Mouse (Mus musculus): ENCODE measurements at regions not wholly inside any gene's neighbourhood (a gene's known extent, or its start where the extent isn't known, plus 50 kb on each side); places are given as distances from the start of the nearest gene placed in this dataset.

- TF ChIP-seq GATA1 (IDR thresholded peaks at IDR 0.05; ENCODE audit: borderline replicate concordance, low read length) (no peak), FLI1 (IDR thresholded peaks at IDR 0.05; ENCODE audit: low read length) (no peak)
These were observed 102.0 kb downstream of the Nxnl2 start for GRCm38 (mm10) chr13:51272786-51273185.

GRCm38 (mm10) chr13:51274639-51275038 is 103.8 kb downstream of the Nxnl2 start:
- Histone ChIP-seq H3K9me3 (peaks cover 27% of the 10 kb centered on the region), H3K4me3 (replicated peaks) (no peak overlapping the region), H3K36me3 (replicated peaks; ENCODE audit: low read length) (no peaks in the 10 kb centered on the region), H3K27me3 (replicated peaks) (no peaks in the 10 kb centered on the region), H3K4me1 (no peaks in the 10 kb centered on the region)
- TF ChIP-seq GATA1 (IDR thresholded peaks at IDR 0.05; ENCODE audit: borderline replicate concordance, low read length), result no peak

More at GRCm38 (mm10) chr13:51272786-51273185, 102.0 kb downstream of the Nxnl2 start:
- no peak overlapping the region for H3K4me3 ChIP-seq (replicated peaks)
- H3K27me3 ChIP-seq (replicated peaks), result no peaks in the 10 kb centered on the region
- H3K4me1 ChIP-seq, result no peaks in the 10 kb centered on the region
- H3K36me3 ChIP-seq (replicated peaks; ENCODE audit: low read length), result no peaks in the 10 kb centered on the region
- peaks cover 20% of the 10 kb centered on the region for H3K9me3 ChIP-seq

DNA sequence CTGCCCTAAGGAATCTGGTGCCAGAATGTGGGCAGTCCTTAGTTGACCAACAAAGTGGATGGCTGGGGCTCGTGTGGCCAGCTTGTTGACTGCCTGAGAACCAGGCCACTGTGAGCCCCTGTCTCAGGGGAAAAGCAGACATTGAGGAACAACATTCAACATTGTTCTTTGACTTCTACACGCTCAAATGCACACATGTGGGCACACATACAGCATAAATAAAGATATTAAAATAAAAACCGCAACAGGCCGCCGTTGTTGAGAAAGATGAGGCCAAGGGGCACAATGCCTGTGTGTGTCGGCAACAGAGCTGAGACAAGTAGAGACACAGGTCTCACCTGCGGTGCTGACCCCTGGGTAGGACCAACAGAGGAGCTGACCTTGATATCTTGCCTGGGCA is 105.8 kb downstream of the Nxnl2 start:
- TF ChIP-seq GATA1 (IDR thresholded peaks at IDR 0.05; ENCODE audit: borderline replicate concordance, low read length) (no peak), FLI1 (IDR thresholded peaks at IDR 0.05; ENCODE audit: low read length) (no peak)
- Histone ChIP-seq H3K9me3 (peaks cover 42% of the 10 kb centered on the region), H3K4me3 (replicated peaks) (no peak overlapping the region), H3K27me3 (replicated peaks) (no peaks in the 10 kb centered on the region), H3K36me3 (replicated peaks; ENCODE audit: low read length) (no peaks in the 10 kb centered on the region), H3K4me1 (no peaks in the 10 kb centered on the region)

DNA sequence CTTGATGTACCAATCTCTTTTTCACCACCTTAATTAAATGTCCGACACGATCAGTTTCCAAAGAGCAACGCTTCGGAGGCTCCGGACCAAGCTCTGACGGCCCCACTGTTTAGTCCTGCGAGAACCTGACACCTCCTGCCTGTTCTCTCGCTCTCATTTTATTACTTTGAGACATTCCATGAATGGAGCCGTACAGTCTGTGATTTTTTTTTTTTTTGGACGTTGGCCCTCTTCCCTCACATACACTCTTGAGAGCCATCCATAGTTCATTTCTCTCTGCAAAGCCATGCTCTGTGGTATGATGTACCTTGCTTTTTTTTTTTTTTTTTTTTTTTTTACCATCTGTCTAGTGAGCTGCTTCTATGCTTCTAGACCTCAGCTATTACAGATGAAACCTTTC is 106.7 kb downstream of the Nxnl2 start:
- Histone ChIP-seq H3K9me3 (peaks cover 44% of the 10 kb centered on the region), H3K27me3 (replicated peaks) (no peaks in the 10 kb centered on the region), H3K36me3 (replicated peaks; ENCODE audit: low read length) (no peaks in the 10 kb centered on the region), H3K4me1 (no peaks in the 10 kb centered on the region), H3K4me3 (replicated peaks) (no peak overlapping the region)
- TF ChIP-seq GATA1 (IDR thresholded peaks at IDR 0.05; ENCODE audit: borderline replicate concordance, low read length), result no peak
- no peak for TF ChIP-seq FLI1 (IDR thresholded peaks at IDR 0.05; ENCODE audit: low read length)

- Histone ChIP-seq H3K4me3 (replicated peaks) (no peak overlapping the region), H3K4me1 (no peaks in the 10 kb centered on the region), H3K36me3 (replicated peaks; ENCODE audit: low read length) (no peaks in the 10 kb centered on the region), H3K27me3 (replicated peaks) (no peaks in the 10 kb centered on the region), H3K9me3 (peaks cover 58% of the 10 kb centered on the region)
- no peak for TF ChIP-seq FLI1 (IDR thresholded peaks at IDR 0.05; ENCODE audit: low read length)
- TF ChIP-seq GATA1 (IDR thresholded peaks at IDR 0.05; ENCODE audit: borderline replicate concordance, low read length), result no peak
These were observed 109.0 kb downstream of the Nxnl2 start for GRCm38 (mm10) chr13:51279642-51280387.

DNA sequence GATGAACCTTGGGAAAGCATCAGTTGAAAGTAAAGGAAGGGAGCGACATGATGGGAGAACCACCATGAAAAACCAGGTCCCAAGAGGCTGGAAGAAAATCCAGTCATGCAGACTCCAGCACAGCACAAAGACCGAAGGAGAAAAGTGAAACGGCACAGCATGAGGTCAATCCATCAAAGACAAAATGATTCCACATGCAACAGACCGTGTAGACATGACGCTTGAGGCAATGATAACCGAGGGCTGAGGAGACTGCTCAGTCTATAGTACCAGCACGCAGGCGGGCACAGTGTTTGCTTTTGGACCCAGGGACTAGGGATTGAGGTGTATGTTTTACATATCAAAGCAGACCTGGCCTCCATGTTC is 109.5 kb downstream of the Nxnl2 start:
- no peaks in the 10 kb centered on the region for H3K27me3 ChIP-seq (replicated peaks)
- no peaks in the 10 kb centered on the region for H3K36me3 ChIP-seq (replicated peaks; ENCODE audit: low read length)
- no peak overlapping the region for H3K4me3 ChIP-seq (replicated peaks)
- peaks cover 58% of the 10 kb centered on the region for H3K9me3 ChIP-seq
- H3K4me1 ChIP-seq, result no peaks in the 10 kb centered on the region
- TF ChIP-seq GATA1 (IDR thresholded peaks at IDR 0.05; ENCODE audit: borderline replicate concordance, low read length) (no peak), FLI1 (IDR thresholded peaks at IDR 0.05; ENCODE audit: low read length) (no peak)

DNA sequence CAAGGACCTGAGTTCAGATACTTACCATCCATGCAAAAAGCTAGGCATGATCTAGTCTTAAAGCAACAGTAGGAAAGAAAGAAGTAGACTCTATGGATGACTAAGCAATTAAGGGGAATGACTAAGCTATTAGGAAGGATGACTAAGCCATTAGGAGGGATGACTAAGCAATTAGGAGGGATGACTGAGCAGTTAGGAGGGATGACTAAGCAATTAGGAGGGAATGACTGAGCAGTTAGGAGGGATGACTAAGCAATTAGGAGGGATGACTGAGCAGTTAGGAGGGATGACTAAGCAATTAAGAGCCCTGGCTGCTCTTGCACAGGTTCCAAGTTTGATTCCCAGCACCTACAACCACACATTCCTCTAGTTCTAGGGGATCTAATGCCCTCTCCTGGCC is 113.9 kb downstream of the Nxnl2 start:
- Histone ChIP-seq H3K27me3 (replicated peaks) (no peaks in the 10 kb centered on the region), H3K4me3 (replicated peaks) (no peak overlapping the region), H3K36me3 (replicated peaks; ENCODE audit: low read length) (no peaks in the 10 kb centered on the region), H3K4me1 (no peaks in the 10 kb centered on the region), H3K9me3 (peaks cover 70% of the 10 kb centered on the region)
- TF ChIP-seq FLI1 (IDR thresholded peaks at IDR 0.05; ENCODE audit: low read length) (no peak), GATA1 (IDR thresholded peaks at IDR 0.05; ENCODE audit: borderline replicate concordance, low read length) (no peak)

- Histone ChIP-seq H3K4me1 (no peaks in the 10 kb centered on the region), H3K27me3 (replicated peaks) (no peaks in the 10 kb centered on the region), H3K36me3 (replicated peaks; ENCODE audit: low read length) (no peaks in the 10 kb centered on the region), H3K9me3 (peaks cover 56% of the 10 kb centered on the region), H3K4me3 (replicated peaks) (no peak overlapping the region)
- TF ChIP-seq GATA1 (IDR thresholded peaks at IDR 0.05; ENCODE audit: borderline replicate concordance, low read length) (no peak), FLI1 (IDR thresholded peaks at IDR 0.05; ENCODE audit: low read length) (no peak)
These were observed 118.6 kb downstream of the Nxnl2 start for GRCm38 (mm10) chr13:51289442-51289841.

DNA sequence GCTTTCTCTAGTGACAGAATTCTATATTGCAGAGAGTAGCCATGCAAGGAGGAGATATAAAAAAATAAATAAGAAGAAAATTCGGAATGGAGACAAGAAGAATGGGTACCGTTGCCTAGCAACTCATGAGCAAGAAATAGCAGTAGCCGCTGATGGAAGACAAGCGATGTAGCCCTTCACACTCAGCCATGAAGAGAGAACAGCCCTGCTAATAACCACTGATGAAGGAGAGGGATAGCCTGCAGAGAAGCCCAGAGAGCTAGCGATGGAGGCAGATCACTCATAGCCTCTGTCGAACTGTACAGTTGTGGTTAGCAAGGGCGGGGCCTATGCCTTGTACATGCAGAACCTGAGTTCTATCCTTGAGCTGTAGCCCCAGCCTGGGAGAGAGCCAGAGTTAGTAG is 118.4 kb upstream of the S1pr3 start:
- no peaks in the 10 kb centered on the region for H3K36me3 ChIP-seq (replicated peaks; ENCODE audit: low read length)
- TF ChIP-seq FLI1 (IDR thresholded peaks at IDR 0.05; ENCODE audit: low read length) (no peak), GATA1 (IDR thresholded peaks at IDR 0.05; ENCODE audit: borderline replicate concordance, low read length) (no peak)
- H3K27me3 ChIP-seq (replicated peaks), result no peaks in the 10 kb centered on the region

DNA sequence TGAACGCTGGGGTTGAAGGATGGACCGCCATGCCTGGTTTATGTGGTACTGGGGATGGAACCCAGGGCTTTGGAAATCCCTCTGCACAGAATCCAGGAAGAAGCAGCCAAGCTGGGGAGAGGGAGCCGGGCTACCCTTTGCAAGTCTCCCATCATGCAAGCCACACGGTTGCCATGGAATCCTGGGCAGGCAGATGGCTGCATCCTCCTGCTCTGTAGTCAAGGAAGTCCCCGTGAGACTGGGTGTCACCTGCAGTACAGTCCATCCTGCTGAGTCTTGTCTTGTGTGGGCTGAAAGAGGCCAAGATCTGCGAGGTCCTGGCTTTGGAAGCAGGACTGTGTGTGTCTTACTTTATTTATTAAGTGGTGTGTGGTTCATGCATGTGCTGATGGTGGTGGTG is 117.5 kb upstream of the S1pr3 start:
- Histone ChIP-seq H3K4me3 (replicated peaks) (no peak overlapping the region), H3K36me3 (replicated peaks; ENCODE audit: low read length) (no peaks in the 10 kb centered on the region), H3K27me3 (replicated peaks) (no peaks in the 10 kb centered on the region), H3K9me3 (peaks cover 47% of the 10 kb centered on the region), H3K4me1 (no peaks in the 10 kb centered on the region)
- TF ChIP-seq GATA1 (IDR thresholded peaks at IDR 0.05; ENCODE audit: borderline replicate concordance, low read length) (no peak), FLI1 (IDR thresholded peaks at IDR 0.05; ENCODE audit: low read length) (no peak)

More for the DNA sequence above, 118.4 kb upstream of the S1pr3 start:
- Histone ChIP-seq H3K4me3 (replicated peaks) (no peak overlapping the region), H3K9me3 (peaks cover 53% of the 10 kb centered on the region), H3K4me1 (no peaks in the 10 kb centered on the region)

Measured in megakaryocyte, embryonic 14.5 days (primary cell).